Mouse (Mus musculus) heart, adult 2 months (tissue): Measurements from ENCODE around the gene Tns3.
A peak's percentile ranks its signal among the peaks of the same experiment; 100 is the strongest.

Experiments
- CTCF ChIP-seq: fragments of 200-600 bp; IDR thresholded peaks from 2 replicates; pipeline ENCODE4 v1.8.1; 2022; ENCODE audit warnings: antibody characterized with exemption, mild to moderate bottlenecking, moderate library complexity
- EP300 ChIP-seq: fragments of 200-500 bp; IDR thresholded peaks from 2 replicates; pipeline ENCODE4 v1.6.1; 2011; ENCODE audit warnings: low read depth, low read length, control low read depth; ENCODE audit not compliant: insufficient read depth
- POLR2A ChIP-seq: fragments of 200-500 bp; IDR thresholded peaks from 2 replicates; pipeline ENCODE4 v1.6.1; 2011; ENCODE audit warnings: mild to moderate bottlenecking, low read depth, low read length, control low read depth; ENCODE audit not compliant: insufficient read depth

- TF ChIP-seq CTCF (peak; percentile 32; the same call in 1 of the 2 replicates), EP300 (no peak), POLR2A (no peak)
Observed at GRCm38 (mm10) chr11:8451597-8452201, 212.6 kb downstream of the Tns3 start.
